Mouse (Mus musculus): ENCODE data around the gene Mvd. TPM values are rescaled to one million over a fixed set of nuclear protein-coding genes. Genes with fewer than 3 reads are reported as not detected.

Gene Mvd
- total and polyA plus RNA-seq, 3 experiments, result 20.6 to 25.5 TPM; not detected in 1

- peak overlapping the region; percentile 60 for H3K9ac ChIP-seq (ENCODE audit: control insufficient read depth, low read depth, low read length, poor library complexity, severe bottlenecking)
- H3K36me3 ChIP-seq (ENCODE audit: control insufficient read depth in 1 of 2, insufficient read depth in 2 of 2, low read length in 2 of 2), result no peaks in the 10 kb centered on the region
- DNase-seq (ENCODE audit: low read depth, low spot score), result no peak
- peaks cover 0 to 3% of the 10 kb centered on the region in 2 experiments; a peak in 1 of 4 replicates for H3K4me1 ChIP-seq (ENCODE audit: control insufficient read depth in 1 of 2, insufficient read depth in 2 of 2, low read length in 2 of 2)
- peak overlapping the region in 1 of 2 experiments; percentile 69; a peak in 2 of 4 replicates for H3K4me3 ChIP-seq (ENCODE audit: control insufficient read depth in 1 of 2, insufficient read depth in 1 of 2, low read depth in 2 of 2, low read length in 2 of 2)
- H3K79me2 ChIP-seq (ENCODE audit: control insufficient read depth, insufficient read depth, low read length, poor library complexity), result 0 out of 2 replicates have a peak, but pooled peaks cover 3% of the 10 kb centered on the region
- TF ChIP-seq ETS1 (IDR thresholded peaks at IDR 0.05; ENCODE audit: low read depth, low read length), result no peak
- no peaks in the 10 kb centered on the region for H3K27me3 ChIP-seq (ENCODE audit: control insufficient read depth in 1 of 2, insufficient read depth in 2 of 2, low read length in 2 of 2)
- no peaks in the 10 kb centered on the region for H3K9me3 ChIP-seq (replicated peaks; ENCODE audit: insufficient read depth, low read length)
- H3K27ac ChIP-seq (ENCODE audit: control insufficient read depth, low read depth, low read length), result no peak overlapping the region
Measured at GRCm38 (mm10) chr8:122442356-122442755, 866 bp downstream of the Mvd start.

- Histone ChIP-seq H3K4me3 (ENCODE audit: control insufficient read depth in 1 of 2, insufficient read depth in 1 of 2, low read depth in 2 of 2, low read length in 2 of 2) (no peak overlapping the region), H3K79me2 (ENCODE audit: control insufficient read depth, insufficient read depth, low read length, poor library complexity) (0 out of 2 replicates have a peak, but pooled peaks cover 3% of the 10 kb centered on the region), H3K9ac (ENCODE audit: control insufficient read depth, low read depth, low read length, poor library complexity, severe bottlenecking) (no peak overlapping the region), H3K36me3 (ENCODE audit: control insufficient read depth in 1 of 2, insufficient read depth in 2 of 2, low read length in 2 of 2) (no peaks in the 10 kb centered on the region), H3K27me3 (ENCODE audit: control insufficient read depth in 1 of 2, insufficient read depth in 2 of 2, low read length in 2 of 2) (no peaks in the 10 kb centered on the region), H3K27ac (ENCODE audit: control insufficient read depth, low read depth, low read length) (no peak overlapping the region), H3K9me3 (replicated peaks; ENCODE audit: insufficient read depth, low read length) (no peaks in the 10 kb centered on the region), H3K4me1 (ENCODE audit: control insufficient read depth in 1 of 2, insufficient read depth in 2 of 2, low read length in 2 of 2) (peaks cover 0 to 3% of the 10 kb centered on the region in 2 experiments; a peak in 1 of 4 replicates)
- no peak for TF ChIP-seq SIN3A (IDR thresholded peaks at IDR 0.05; ENCODE audit: low read length)
- no peak for TF ChIP-seq TCF12 (IDR thresholded peaks at IDR 0.05; ENCODE audit: low read depth, low read length)
- no peak for TF ChIP-seq RCOR1 (IDR thresholded peaks at IDR 0.05; ENCODE audit: low read depth, low read length)
- no peak for TF ChIP-seq MAFK (IDR thresholded peaks at IDR 0.05; ENCODE audit: borderline replicate concordance, low read depth, low read length)
- TF ChIP-seq CTCF (IDR thresholded peaks at IDR 0.05 in 2 of 3, conservative IDR thresholded peaks at IDR 0.05 in 1 of 3; ENCODE audit: control insufficient read depth in 1 of 3, insufficient read depth in 1 of 3, low read depth in 2 of 3, low read length in 3 of 3, poor library complexity in 1 of 3, severe bottlenecking in 1 of 3), result no peak
- TF ChIP-seq SMC3 (IDR thresholded peaks at IDR 0.05; ENCODE audit: low read depth, low read length), result no peak
- no peak for TF ChIP-seq JUND (IDR thresholded peaks at IDR 0.05; ENCODE audit: low read depth, low read length)
- TF ChIP-seq MYB (IDR thresholded peaks at IDR 0.05; ENCODE audit: low read depth, low read length), result no peak
- TF ChIP-seq ZKSCAN1 (IDR thresholded peaks at IDR 0.05; ENCODE audit: low read depth, low read length), result no peak
- no peak for TF ChIP-seq GABPA (IDR thresholded peaks at IDR 0.05; ENCODE audit: low read depth, low read length)
- no peak for TF ChIP-seq ETS1 (IDR thresholded peaks at IDR 0.05; ENCODE audit: low read depth, low read length)
- TF ChIP-seq E2F4 (IDR thresholded peaks at IDR 0.05; ENCODE audit: borderline replicate concordance, low read depth, low read length), result no peak
- no peak for TF ChIP-seq NRF1 (IDR thresholded peaks at IDR 0.05; ENCODE audit: insufficient read depth, low read depth, low read length, poor library complexity, severe bottlenecking)
- TF ChIP-seq MAZ (IDR thresholded peaks at IDR 0.05; ENCODE audit: low read depth, low read length), result no peak
- TF ChIP-seq BHLHE40 (IDR thresholded peaks at IDR 0.05; ENCODE audit: borderline replicate concordance, low read depth, low read length), result no peak
- no peak for TF ChIP-seq USF1 (IDR thresholded peaks at IDR 0.05; ENCODE audit: low read depth, low read length)
- no peak for TF ChIP-seq RAD21 (IDR thresholded peaks at IDR 0.05; ENCODE audit: low read depth, low read length)
- no peak for TF ChIP-seq HCFC1 (IDR thresholded peaks at IDR 0.05; ENCODE audit: low read depth, low read length)
- no peak for TF ChIP-seq ZNF384 (IDR thresholded peaks at IDR 0.05; ENCODE audit: low read depth, low read length)
- no peak for TF ChIP-seq POLR2AphosphoS2 (IDR thresholded peaks at IDR 0.05; ENCODE audit: low read length)
- no peak for DNase-seq (ENCODE audit: low read depth, low spot score)
Measured at GRCm38 (mm10) chr8:122441326-122441725, 1.9 kb downstream of the Mvd start.

Data from MEL (cell line).